Mouse (Mus musculus) megakaryocyte, embryonic 14.5 days (primary cell): ENCODE measurements around the gene Map3k3.

Source experiments
- FLI1 ChIP-seq: IDR thresholded peaks from 2 replicates; pipeline ENCODE4 v1.6.1; 2012; ENCODE audit warnings: low read length, inconsistent platforms, mixed read lengths
- GATA1 ChIP-seq: IDR thresholded peaks from 3 replicates; pipeline ENCODE4 v1.6.1; 2012; ENCODE audit warnings: mixed read lengths, low read length, inconsistent platforms, borderline replicate concordance

DNA sequence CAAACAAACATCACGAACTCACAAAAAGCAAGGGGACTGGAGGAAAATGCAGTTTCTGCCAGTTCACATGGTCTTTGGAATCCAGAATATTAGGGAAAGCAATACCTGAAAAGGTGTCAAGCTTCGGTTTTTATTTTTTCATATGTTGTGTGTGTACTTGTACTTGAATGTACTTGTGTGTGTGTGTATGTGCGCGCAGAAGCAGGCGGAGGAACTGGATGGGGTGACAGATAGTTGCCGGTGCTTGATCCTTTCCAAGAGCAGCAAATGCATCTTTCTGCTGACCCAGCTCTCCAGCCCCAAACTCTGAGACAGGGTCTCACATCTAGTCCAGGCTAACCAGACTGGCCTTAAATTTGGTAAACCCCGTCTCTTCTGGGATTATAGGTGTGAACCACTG, 110.5 kb downstream of the Map3k3 start:
- no peak for TF ChIP-seq FLI1
- no peak for TF ChIP-seq GATA1
